ENCODE assay signal across 7 mouse cellular contexts in genomic region chr7:48881486-48881885, GRCm38 (mm10). TPM values are rescaled to one million over a fixed set of nuclear protein-coding genes. Genes with fewer than 3 reads are reported as not detected.
DNase-seq lines count a peak whose midpoint lies in the region; ATAC-seq lines count a peak whose summit lies in the region.

Gene E2f8 (minus strand): TSS chr7:48881596.

- H3K9me3 ChIP-seq in forebrain, embryonic 12.5 days, result no peaks in the 10 kb centered on the region
- no peaks in the 10 kb centered on the region for H3K9me3 ChIP-seq in limb, embryonic 11.5 days (ENCODE audit: control insufficient read depth, low read length)
- H3K9me3 ChIP-seq in midbrain, embryonic 11.5 days (ENCODE audit: control insufficient read depth, low read length), result no peaks in the 10 kb centered on the region
- H3K9me3 ChIP-seq in stomach, embryonic 14.5 days (ENCODE audit: control insufficient read depth, low read depth, low read length), result no peaks in the 10 kb centered on the region

- H3K4me2 ChIP-seq in forebrain, embryonic 12.5 days, result peak within 1 kb of the TSS; percentile 85
- H3K4me2 ChIP-seq in limb, embryonic 11.5 days (ENCODE audit: low read depth, severe bottlenecking), result peak within 1 kb of the TSS; percentile 75
- H3K4me2 ChIP-seq in midbrain, embryonic 11.5 days, result peak within 1 kb of the TSS; percentile 91
- peak within 1 kb of the TSS; percentile 89 for H3K4me2 ChIP-seq in stomach, embryonic 14.5 days (replicated peaks; ENCODE audit: low read depth, low read length)

- WGBS in forebrain, embryonic 12.5 days, result under 1% methylated on average over 21 of the region's 41 CpGs
- under 1% methylated on average over 41 of the region's 41 CpGs for WGBS in limb, embryonic 11.5 days
- WGBS in midbrain, embryonic 11.5 days, result under 1% methylated on average over 40 of the region's 41 CpGs
- WGBS in stomach, embryonic 14.5 days, result under 1% methylated on average over 35 of the region's 41 CpGs

- H3K27ac ChIP-seq in brown adipose tissue, adult 24 weeks (replicated peaks; ENCODE audit: low read depth, low read length), result no peak within 1 kb of the TSS
- peak within 1 kb of the TSS; percentile 90 for H3K27ac ChIP-seq in forebrain, embryonic 12.5 days
- H3K27ac ChIP-seq in limb, embryonic 11.5 days (replicated peaks; ENCODE audit: low read depth, low read length), result peak within 1 kb of the TSS; percentile 69; the same call in 1 of the 2 replicates
- H3K27ac ChIP-seq in midbrain, embryonic 11.5 days (ENCODE audit: low read depth, low read length), result peak within 1 kb of the TSS; percentile 84
- H3K27ac ChIP-seq in stomach, embryonic 14.5 days (ENCODE audit: low read length), result peak within 1 kb of the TSS; percentile 87

- peak; percentile 83 for ATAC-seq in forebrain, embryonic 12.5 days (ENCODE audit: low FRiP score)
- peak; percentile 67 for ATAC-seq in limb, embryonic 11.5 days (ENCODE audit: insufficient number of reproducible peaks, low FRiP score, low TSS enrichment, low read depth)
- peak; percentile 84 for ATAC-seq in midbrain, embryonic 11.5 days (ENCODE audit: low FRiP score)
- ATAC-seq in stomach, embryonic 14.5 days (ENCODE audit: insufficient number of reproducible peaks, insufficient read depth, low FRiP score, low read depth), result peak; percentile 79

- H3K36me3 ChIP-seq in forebrain, embryonic 12.5 days (replicated peaks), result peaks cover 19% of the 10 kb centered on the region
- H3K36me3 ChIP-seq in limb, embryonic 11.5 days (ENCODE audit: control insufficient read depth, insufficient read depth, low read length), result 0 out of 2 replicates have a peak, but pooled peaks cover 2% of the 10 kb centered on the region
- H3K36me3 ChIP-seq in midbrain, embryonic 11.5 days (ENCODE audit: control insufficient read depth, insufficient read depth, low read length), result peaks cover 9% of the 10 kb centered on the region
- peaks cover 6% of the 10 kb centered on the region; the same call in 1 of the 2 replicates for H3K36me3 ChIP-seq in stomach, embryonic 14.5 days (ENCODE audit: control insufficient read depth, insufficient read depth, low read length)

- peaks cover 42% of the 10 kb centered on the region for H3K27me3 ChIP-seq in forebrain, embryonic 12.5 days
- H3K27me3 ChIP-seq in limb, embryonic 11.5 days (ENCODE audit: control insufficient read depth, insufficient read depth, low read length), result no peaks in the 10 kb centered on the region; the same call in 1 of the 2 replicates
- H3K27me3 ChIP-seq in midbrain, embryonic 11.5 days (ENCODE audit: control insufficient read depth, insufficient read depth, low read length), result peaks cover 15% of the 10 kb centered on the region; the same call in 1 of the 2 replicates
- H3K27me3 ChIP-seq in stomach, embryonic 14.5 days (ENCODE audit: control insufficient read depth, insufficient read depth, low read length), result no peaks in the 10 kb centered on the region

- peak within 1 kb of the TSS; percentile 66 for H3K4me3 ChIP-seq in brown adipose tissue, adult 24 weeks (ENCODE audit: insufficient read depth, low read depth, low read length)
- peak within 1 kb of the TSS; percentile 79 for H3K4me3 ChIP-seq in forebrain, embryonic 12.5 days (replicated peaks)
- H3K4me3 ChIP-seq in limb, embryonic 11.5 days (ENCODE audit: low read depth, low read length), result peak within 1 kb of the TSS; percentile 77
- peak within 1 kb of the TSS; percentile 68 for H3K4me3 ChIP-seq in midbrain, embryonic 11.5 days (ENCODE audit: low read depth, low read length)
- H3K4me3 ChIP-seq in stomach, embryonic 14.5 days (ENCODE audit: low read depth, low read length), result peak within 1 kb of the TSS; percentile 87

- peak within 1 kb of the TSS; percentile 87 for H3K9ac ChIP-seq in forebrain, embryonic 12.5 days
- H3K9ac ChIP-seq in limb, embryonic 11.5 days (ENCODE audit: low read length), result peak within 1 kb of the TSS; percentile 85
- H3K9ac ChIP-seq in midbrain, embryonic 11.5 days (ENCODE audit: low read length), result peak within 1 kb of the TSS; percentile 93
- H3K9ac ChIP-seq in stomach, embryonic 14.5 days (replicated peaks; ENCODE audit: low read depth, low read length), result peak within 1 kb of the TSS; percentile 86

- peak; percentile 86 for DNase-seq in Muller cell, postnatal 12 days (ENCODE audit: inconsistent ontology term)
- peak; percentile 86 for DNase-seq in heart, postnatal 4 days
- peak; percentile 85 for DNase-seq in limb, embryonic 11.5 days (ENCODE audit: low spot score)
- DNase-seq in midbrain, embryonic 11.5 days (ENCODE audit: low spot score, missing footprints), result peak; percentile 96

- H3K4me1 ChIP-seq in brown adipose tissue, adult 24 weeks (ENCODE audit: control insufficient read depth, insufficient read depth, insufficient read length, low read length), result peaks cover 3% of the 10 kb centered on the region; the same call in 1 of the 2 replicates
- peaks cover 23% of the 10 kb centered on the region for H3K4me1 ChIP-seq in forebrain, embryonic 12.5 days
- peaks cover 7% of the 10 kb centered on the region; the same call in 1 of the 2 replicates for H3K4me1 ChIP-seq in limb, embryonic 11.5 days (ENCODE audit: control insufficient read depth, insufficient read depth, low read length)
- H3K4me1 ChIP-seq in midbrain, embryonic 11.5 days (ENCODE audit: control insufficient read depth, insufficient read depth, low read length), result peaks cover 20% of the 10 kb centered on the region
- H3K4me1 ChIP-seq in stomach, embryonic 14.5 days (ENCODE audit: control insufficient read depth, insufficient read depth, low read length), result peaks cover 13% of the 10 kb centered on the region

RNA-seq across cellular contexts. Expression of gene E2f8, which starts in this region (rescaled TPM):
- polyA plus RNA-seq in brown adipose tissue, adult 24 weeks (2012; ENCODE audit: insufficient read depth, insufficient read length, missing spikeins), result not detected in 2 replicates
- 19.1 and 20.9 TPM in 2 replicates for polyA plus RNA-seq in forebrain, embryonic 12.5 days (2016; fragmentation: Nextera tagmentation; extraction: Ambion mirVana)
- total RNA-seq in heart, postnatal 4 days (2021), result 10 to 100 TPM; 17.6 to 18.5 TPM
- 14.6 and 16.5 TPM in 2 replicates for polyA plus RNA-seq in limb, embryonic 11.5 days (2014; fragmentation: Nextera tagmentation; extraction: Ambion mirVana)
- 14.5 and 15.5 TPM in 2 replicates for polyA plus RNA-seq in midbrain, embryonic 11.5 days (2014; fragmentation: Nextera tagmentation; extraction: Ambion mirVana)
- 23.6 and 25.5 TPM in 2 replicates for polyA plus RNA-seq in stomach, embryonic 14.5 days (2014; fragmentation: Nextera tagmentation; extraction: Ambion mirVana)

Comparison
In these comparisons a context has a peak if more than half of its experiments do, and no peak if none do; other contexts are left out.
1. RNA of gene E2f8 (polyA plus RNA-seq): 23.6 to 25.5 TPM in stomach, embryonic 14.5 days, 19.1 to 20.9 TPM in forebrain, embryonic 12.5 days, 14.6 to 16.5 TPM in limb, embryonic 11.5 days and 14.5 to 15.5 TPM in midbrain, embryonic 11.5 days; not detected in brown adipose tissue, adult 24 weeks; every median in the first group is over 10 times any median in the second.
2. Peak in every context shown above with its lines, with median percentiles within 50 percentile points of each other: DNase-seq, H3K4me3 ChIP-seq, ATAC-seq, H3K4me2 ChIP-seq and H3K9ac ChIP-seq.